Mouse (Mus musculus) embryonic facial prominence, embryonic 15.5 days (tissue): ENCODE measurements around the gene Ankrd33b. TPM values are rescaled to one million over a fixed set of nuclear protein-coding genes. Genes with fewer than 3 reads are reported as not detected.

Experiments
- ATAC-seq: fragments of 200-750 bp; cut with Nextera tagmentation; 2 replicates; pipeline ENCODE4 v1.8.0; 2017; ENCODE audit warnings: low read depth, moderate TSS enrichment; ENCODE audit not compliant: insufficient number of reproducible peaks, low FRiP score, low TSS enrichment
- H3K27ac ChIP-seq: fragments of 300-500 bp; sonication (generic); replicated peaks from 2 replicates; pipeline ENCODE4 v1.5.1; 2015; ENCODE audit warnings: mild to moderate bottlenecking, inconsistent platforms
- H3K27me3 ChIP-seq: fragments of 300-500 bp; sonication (generic); 2 replicates; pipeline ENCODE4 v1.6.1; 2015; ENCODE audit warnings: inconsistent platforms
- H3K36me3 ChIP-seq: fragments of 300-500 bp; sonication (generic); 2 replicates; pipeline ENCODE4 v1.6.1; 2015; ENCODE audit warnings: mild to moderate bottlenecking, inconsistent platforms
- H3K4me1 ChIP-seq: fragments of 300-500 bp; sonication (generic); 2 replicates; pipeline ENCODE4 v1.6.1; 2015; ENCODE audit warnings: inconsistent platforms
- H3K4me2 ChIP-seq: fragments of 300-500 bp; sonication (generic); replicated peaks from 2 replicates; pipeline ENCODE4 v1.6.1; 2015; ENCODE audit warnings: mild to moderate bottlenecking, inconsistent platforms
- H3K4me3 ChIP-seq: fragments of 300-500 bp; sonication (generic); replicated peaks from 2 replicates; pipeline ENCODE4 v1.5.1; 2015; ENCODE audit warnings: mild to moderate bottlenecking, inconsistent platforms
- H3K9ac ChIP-seq: fragments of 300-500 bp; sonication (generic); 2 replicates; pipeline ENCODE4 v1.6.1; 2015; ENCODE audit warnings: inconsistent platforms
- H3K9me3 ChIP-seq: fragments of 300-500 bp; sonication (generic); replicated peaks from 2 replicates; pipeline ENCODE4 v1.6.1; 2016; ENCODE audit warnings: inconsistent platforms
- WGBS: fragments of 180-500 bp; shearing (Covaris S2); methylation state at CpG from one replicate; pipeline ENCODE4 v1.1.7; 2015; 5-methylcytosine and 5-hydroxymethylcytosine counted together
- polyA plus RNA-seq: library from polyadenylated mRNA; unstranded; fragments of >200 nt; fragmentation: Nextera tagmentation; extraction: Ambion mirVana; gene quantifications from 2 replicates; pipeline ENCODE4 v1.2.1, GENCODE M21; 2015

The Ankrd33b gene
- polyA plus RNA-seq, 1 experiment from 2014 or later = 0.80 TPM

DNA sequence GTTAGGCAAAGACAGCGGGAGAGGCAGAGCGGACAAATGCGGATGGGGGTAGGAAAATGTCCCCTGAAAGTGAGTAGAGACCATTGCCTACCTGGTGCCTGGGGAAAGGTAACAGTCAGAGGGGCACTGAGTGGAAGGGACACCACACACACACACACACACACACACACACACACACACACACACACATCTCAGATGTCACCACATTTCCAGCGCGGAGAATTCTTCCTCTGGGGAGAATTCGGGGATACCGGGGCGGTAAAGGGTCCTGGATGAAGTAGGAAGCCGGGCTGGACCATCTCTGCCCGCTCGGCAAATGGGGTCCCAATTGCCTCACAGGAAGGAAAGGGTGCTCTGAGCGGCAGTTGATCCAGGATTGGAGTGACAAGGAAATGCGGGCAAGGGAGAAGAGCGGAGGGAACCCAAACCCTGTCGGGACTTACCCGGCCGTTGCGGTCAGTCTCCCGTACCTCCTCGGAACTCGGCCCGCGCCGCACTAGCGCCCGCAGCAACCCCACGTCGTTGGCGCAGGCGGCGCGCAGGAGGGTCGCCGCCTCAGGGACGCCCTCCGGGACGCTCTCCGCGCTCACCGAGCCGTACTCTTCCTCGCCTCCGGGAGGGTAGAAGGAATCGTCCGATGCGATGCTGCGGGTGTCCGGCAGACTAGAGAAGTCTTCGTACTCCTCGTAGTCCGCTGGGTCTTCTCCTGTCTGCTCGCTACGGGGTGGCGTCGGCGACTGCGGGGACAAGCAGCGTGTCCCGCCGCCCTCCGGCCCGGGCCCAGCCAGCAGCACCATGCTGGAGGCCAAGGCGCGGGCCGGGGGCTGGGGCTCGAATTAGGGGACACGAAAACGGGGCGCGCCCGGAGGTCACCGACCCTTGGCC lies 688 bp downstream of the Ankrd33b start:
- Histone ChIP-seq H3K4me2 (peak overlapping the region; percentile 100), H3K27ac (no peak overlapping the region), H3K9ac (peak overlapping the region; percentile 18), H3K4me1 (peaks cover 31% of the 10 kb centered on the region), H3K4me3 (peak overlapping the region; percentile 61), H3K27me3 (peaks cover 53% of the 10 kb centered on the region), H3K9me3 (no peaks in the 10 kb centered on the region), H3K36me3 (no peaks in the 10 kb centered on the region)
- WGBS = under 1% methylated on average over 72 of the region's 72 CpGs
- ATAC-seq = no peak; the same call in 1 of the 2 replicates

DNA sequence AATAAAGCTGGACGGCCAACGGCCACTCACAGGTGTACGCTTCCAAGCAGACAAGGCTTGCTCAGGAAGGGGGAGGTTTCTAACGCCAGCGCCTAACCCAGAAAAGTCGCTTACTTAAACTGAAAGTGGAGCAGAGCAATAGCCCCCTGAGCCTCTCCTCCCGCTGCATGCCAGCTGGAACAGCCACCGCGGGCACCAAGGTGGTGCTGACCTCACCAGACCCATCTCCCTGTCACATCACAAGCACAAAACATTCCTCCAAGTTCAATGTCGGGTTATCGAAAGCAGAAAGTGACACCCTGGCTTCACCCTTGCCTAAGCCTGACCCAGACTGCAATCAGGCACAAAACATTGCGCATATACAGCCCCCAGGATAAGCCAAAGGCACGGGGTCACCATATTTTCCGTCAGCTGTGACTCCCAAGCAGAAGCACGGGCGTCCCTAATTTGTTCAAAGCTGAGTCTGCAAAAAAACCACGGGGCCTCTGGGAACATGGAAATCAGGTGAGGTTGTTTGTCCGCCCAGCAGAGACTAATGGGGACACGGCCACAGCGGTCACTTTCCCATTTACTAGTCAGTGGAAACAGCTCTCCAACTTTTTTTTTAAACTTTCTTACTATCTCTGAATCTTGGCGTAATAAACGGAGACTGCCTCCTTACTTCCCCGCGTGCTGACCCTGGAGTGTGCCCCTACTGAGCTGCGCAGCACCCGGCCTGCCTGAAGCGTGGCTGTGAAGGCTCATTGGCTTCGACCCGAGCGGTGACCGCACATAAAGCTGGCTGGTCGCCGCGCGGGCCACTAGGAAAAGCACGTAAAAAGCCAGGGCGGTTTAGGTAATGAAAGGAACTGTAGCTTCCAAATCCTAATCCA lies 1.6 kb downstream of the Ankrd33b start:
- no peaks in the 10 kb centered on the region for H3K36me3 ChIP-seq
- H3K27ac ChIP-seq = no peak overlapping the region
- H3K4me1 ChIP-seq = peaks cover 31% of the 10 kb centered on the region
- H3K4me2 ChIP-seq = peak overlapping the region; percentile 100
- peaks cover 53% of the 10 kb centered on the region for H3K27me3 ChIP-seq
- WGBS = 2% methylated on average over 37 of the region's 37 CpGs
- H3K9ac ChIP-seq = no peak overlapping the region
- peak overlapping the region; percentile 61 for H3K4me3 ChIP-seq
- H3K9me3 ChIP-seq = no peaks in the 10 kb centered on the region
- no peak for ATAC-seq

DNA sequence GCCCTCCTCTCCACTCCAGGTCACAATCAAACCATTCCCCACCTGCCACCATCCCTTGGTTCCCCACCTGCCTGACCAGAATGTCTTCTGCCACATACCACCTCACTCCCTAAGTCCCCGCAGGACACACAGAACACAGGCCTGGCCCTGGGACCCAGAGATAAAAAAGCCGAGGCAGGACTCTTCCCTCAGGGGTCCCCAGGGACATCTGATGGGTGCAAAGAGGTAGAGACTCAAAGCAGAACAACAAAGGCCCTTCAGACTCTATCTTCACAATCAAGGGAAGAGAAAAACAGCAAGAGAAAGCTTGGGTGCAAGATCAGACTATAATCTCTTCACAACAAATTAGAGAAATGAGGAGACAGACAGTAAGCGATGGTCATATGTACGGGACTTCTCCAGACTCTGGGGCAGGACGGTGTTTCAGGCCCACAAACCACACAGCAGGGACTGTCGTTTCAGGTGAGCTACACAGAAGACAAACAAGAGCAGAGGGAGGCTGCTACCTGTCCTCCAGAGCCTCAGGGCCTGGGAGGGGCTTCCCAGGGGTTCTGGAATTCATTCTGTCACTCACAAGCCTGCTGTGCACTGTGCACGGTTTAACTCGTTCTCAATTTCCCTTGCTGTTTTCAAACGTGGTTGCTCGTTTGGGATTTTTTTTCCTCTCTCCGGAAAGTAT lies 2.3 kb downstream of the Ankrd33b start:
- Histone ChIP-seq H3K27me3 (peaks cover 53% of the 10 kb centered on the region), H3K36me3 (no peaks in the 10 kb centered on the region), H3K27ac (no peak overlapping the region), H3K9ac (no peak overlapping the region), H3K9me3 (no peaks in the 10 kb centered on the region), H3K4me2 (peak overlapping the region; percentile 100), H3K4me1 (peaks cover 31% of the 10 kb centered on the region), H3K4me3 (peak overlapping the region; percentile 61)
- no peak for ATAC-seq
- 15% methylated on average over 11 of the region's 11 CpGs for WGBS

DNA sequence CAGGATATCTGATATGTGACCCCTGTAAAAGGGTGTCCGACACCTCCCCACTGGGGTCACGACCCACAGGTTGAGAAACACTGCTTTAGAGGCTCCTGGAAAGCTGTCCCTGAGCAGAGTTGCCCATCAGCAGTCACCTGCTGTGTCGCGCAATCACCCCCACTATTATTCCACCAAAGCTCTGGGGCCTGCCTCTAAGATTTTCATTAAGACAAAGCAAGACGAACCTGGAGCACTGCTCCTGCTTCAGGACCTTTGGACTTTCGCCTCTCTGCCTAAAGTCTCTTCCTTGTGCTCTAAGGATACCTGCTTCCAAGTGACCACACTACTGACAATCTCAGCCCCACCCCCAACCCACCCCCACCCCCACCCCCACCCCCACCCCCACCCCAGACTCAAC lies 3.1 kb downstream of the Ankrd33b start:
- Histone ChIP-seq H3K9me3 (no peaks in the 10 kb centered on the region), H3K4me1 (peaks cover 31% of the 10 kb centered on the region), H3K27ac (no peak overlapping the region), H3K9ac (no peak overlapping the region), H3K4me3 (no peak overlapping the region), H3K27me3 (peaks cover 49% of the 10 kb centered on the region), H3K36me3 (no peaks in the 10 kb centered on the region), H3K4me2 (no peak overlapping the region)
- 65% methylated on average over 6 of the region's 6 CpGs for WGBS
- no peak for ATAC-seq

DNA sequence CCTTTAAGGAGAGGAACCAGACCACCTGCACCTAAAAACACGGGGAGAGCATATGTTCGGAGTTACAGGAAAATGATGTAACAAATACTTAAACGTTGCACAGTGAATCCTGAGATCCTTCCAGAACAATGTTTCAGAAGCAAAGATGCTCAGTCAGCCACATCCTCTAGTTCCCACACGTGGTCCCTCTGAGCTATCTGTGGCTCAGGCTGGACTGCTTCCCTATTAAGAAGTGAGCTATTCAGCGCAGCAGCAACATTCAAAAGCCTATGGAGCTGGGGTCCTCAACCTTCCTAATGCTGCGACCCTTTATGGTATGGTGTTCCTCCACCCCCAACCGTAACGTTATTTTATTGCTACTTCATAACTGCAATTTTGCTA lies 3.6 kb downstream of the Ankrd33b start:
- Histone ChIP-seq H3K4me3 (no peak overlapping the region), H3K9me3 (no peaks in the 10 kb centered on the region), H3K27me3 (peaks cover 44% of the 10 kb centered on the region), H3K36me3 (no peaks in the 10 kb centered on the region), H3K9ac (no peak overlapping the region), H3K4me2 (no peak overlapping the region), H3K4me1 (peaks cover 31% of the 10 kb centered on the region), H3K27ac (no peak overlapping the region)
- 64% methylated on average over 8 of the region's 8 CpGs for WGBS
- no peak for ATAC-seq

DNA sequence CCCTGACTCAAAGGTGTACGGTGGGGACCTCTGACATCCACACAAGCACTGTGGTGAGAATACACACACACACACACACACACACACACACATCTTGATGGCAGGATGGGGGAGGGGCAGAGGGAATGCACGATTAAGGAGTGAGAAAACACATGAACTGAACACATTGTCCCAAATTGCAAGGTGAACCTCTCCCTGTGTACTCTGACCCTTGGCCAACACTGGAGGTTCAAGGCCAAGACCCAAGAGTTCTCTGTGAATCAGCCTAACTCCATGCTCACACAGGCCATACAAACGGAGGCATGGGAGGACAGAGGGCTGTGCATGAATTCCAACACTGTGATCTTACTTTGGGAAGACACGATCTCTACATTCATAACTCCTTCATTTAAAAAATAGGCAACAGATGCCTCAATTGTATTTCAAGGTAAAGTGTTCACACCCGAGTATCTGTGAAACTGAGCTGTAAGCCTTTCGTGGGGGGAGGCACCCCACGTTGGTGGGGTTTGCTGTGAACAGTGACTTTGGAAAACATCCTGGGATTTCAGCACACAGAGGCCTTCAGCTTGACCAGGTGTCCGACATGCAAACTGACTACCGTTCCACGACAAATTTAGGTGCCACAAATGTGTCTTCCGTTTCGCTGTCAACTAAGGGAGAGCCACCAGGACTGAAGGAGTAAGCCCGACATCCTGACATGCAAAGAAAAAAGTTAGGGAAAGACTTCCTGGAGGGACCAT lies 4.1 kb downstream of the Ankrd33b start:
- no peak overlapping the region for H3K4me3 ChIP-seq
- peaks cover 39% of the 10 kb centered on the region for H3K27me3 ChIP-seq
- H3K9me3 ChIP-seq = no peaks in the 10 kb centered on the region
- WGBS = 79% methylated on average over 13 of the region's 13 CpGs
- H3K4me1 ChIP-seq = peaks cover 31% of the 10 kb centered on the region
- no peak overlapping the region for H3K4me2 ChIP-seq
- H3K9ac ChIP-seq = no peak overlapping the region
- no peak for ATAC-seq
- H3K27ac ChIP-seq = no peak overlapping the region
- no peaks in the 10 kb centered on the region for H3K36me3 ChIP-seq

DNA sequence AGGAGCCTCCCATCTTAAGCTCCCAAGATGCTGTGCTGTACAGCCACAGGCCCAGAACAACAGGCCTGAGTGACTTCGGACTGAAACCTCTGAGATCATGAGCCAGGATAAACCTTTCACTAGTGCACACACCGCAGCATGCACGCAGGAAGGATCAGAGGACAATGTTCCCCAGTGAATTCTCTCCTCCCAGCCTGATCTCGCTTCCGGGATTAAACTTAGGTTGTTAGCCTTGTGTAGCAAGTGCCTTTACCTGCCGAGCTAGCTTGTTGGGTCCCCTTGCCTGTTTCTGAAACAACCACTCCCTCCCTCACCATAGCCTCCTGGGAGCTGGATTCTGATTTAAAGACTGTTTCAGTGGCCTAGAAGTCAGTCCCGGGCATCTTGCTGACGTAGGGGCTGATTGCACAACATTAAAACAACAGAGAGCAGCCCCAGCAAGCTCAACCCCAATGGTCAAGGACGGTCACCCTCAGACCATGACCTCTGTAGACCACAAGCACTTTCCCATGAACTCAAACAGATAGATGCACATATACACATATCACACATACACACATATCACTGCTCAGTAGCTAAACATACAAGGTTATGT lies 6.2 kb downstream of the Ankrd33b start:
- Histone ChIP-seq H3K27ac (no peak overlapping the region), H3K4me2 (no peak overlapping the region), H3K4me3 (no peak overlapping the region), H3K9ac (no peak overlapping the region), H3K36me3 (no peaks in the 10 kb centered on the region), H3K27me3 (peaks cover 18% of the 10 kb centered on the region), H3K4me1 (peaks cover 14% of the 10 kb centered on the region), H3K9me3 (no peaks in the 10 kb centered on the region)
- WGBS = 82% methylated on average over 9 of the region's 9 CpGs
- ATAC-seq = no peak

DNA sequence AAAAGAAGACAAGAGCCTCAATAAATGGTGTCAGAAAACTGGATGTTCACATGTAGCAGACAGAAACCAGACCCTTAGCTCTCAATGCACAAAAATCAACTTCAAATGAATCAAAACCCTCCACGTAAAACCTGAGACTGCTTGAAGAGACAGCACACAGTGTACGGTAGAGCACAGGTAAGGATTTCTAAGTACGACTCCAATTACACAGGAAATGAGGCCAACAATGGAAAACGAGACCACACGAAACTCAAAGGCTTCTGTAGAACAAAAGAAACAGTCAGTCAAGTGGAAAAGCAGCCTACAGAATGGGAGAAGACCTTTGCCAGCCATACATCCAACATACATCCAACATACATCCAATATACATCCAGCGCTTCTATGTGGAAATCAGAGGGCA lies 6.9 kb downstream of the Ankrd33b start:
- Histone ChIP-seq H3K4me3 (no peak overlapping the region), H3K9ac (no peak overlapping the region), H3K27ac (no peak overlapping the region), H3K9me3 (no peaks in the 10 kb centered on the region), H3K36me3 (no peaks in the 10 kb centered on the region), H3K4me2 (no peak overlapping the region), H3K27me3 (peaks cover 11% of the 10 kb centered on the region), H3K4me1 (peaks cover 7% of the 10 kb centered on the region)
- ATAC-seq = no peak
- WGBS = 66% methylated on average over 6 of the region's 6 CpGs

DNA sequence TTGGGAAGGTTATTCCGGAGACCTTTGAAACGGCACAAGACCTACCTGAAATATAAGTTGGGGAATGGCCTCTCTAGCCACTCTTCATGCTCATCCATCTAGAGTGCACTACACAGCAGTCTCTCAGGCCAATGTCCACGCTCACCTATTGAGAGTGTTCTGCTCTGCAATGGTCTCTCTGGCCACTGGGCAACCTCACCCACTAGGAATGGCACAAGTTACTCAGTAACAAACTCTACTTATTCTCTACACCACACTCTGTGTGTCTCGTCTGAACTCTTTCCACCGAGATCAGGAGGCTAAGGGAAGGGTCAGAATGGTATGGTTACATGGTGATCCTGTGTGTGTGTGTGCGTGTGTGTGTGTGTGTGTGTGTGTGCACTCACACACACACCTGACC lies 7.7 kb downstream of the Ankrd33b start:
- Histone ChIP-seq H3K4me3 (no peak overlapping the region), H3K9me3 (no peaks in the 10 kb centered on the region), H3K4me1 (no peaks in the 10 kb centered on the region), H3K4me2 (no peak overlapping the region), H3K27me3 (peaks cover 4% of the 10 kb centered on the region), H3K27ac (no peak overlapping the region), H3K36me3 (no peaks in the 10 kb centered on the region), H3K9ac (no peak overlapping the region)
- 89% methylated on average over 6 of the region's 6 CpGs for WGBS
- ATAC-seq = no peak

DNA sequence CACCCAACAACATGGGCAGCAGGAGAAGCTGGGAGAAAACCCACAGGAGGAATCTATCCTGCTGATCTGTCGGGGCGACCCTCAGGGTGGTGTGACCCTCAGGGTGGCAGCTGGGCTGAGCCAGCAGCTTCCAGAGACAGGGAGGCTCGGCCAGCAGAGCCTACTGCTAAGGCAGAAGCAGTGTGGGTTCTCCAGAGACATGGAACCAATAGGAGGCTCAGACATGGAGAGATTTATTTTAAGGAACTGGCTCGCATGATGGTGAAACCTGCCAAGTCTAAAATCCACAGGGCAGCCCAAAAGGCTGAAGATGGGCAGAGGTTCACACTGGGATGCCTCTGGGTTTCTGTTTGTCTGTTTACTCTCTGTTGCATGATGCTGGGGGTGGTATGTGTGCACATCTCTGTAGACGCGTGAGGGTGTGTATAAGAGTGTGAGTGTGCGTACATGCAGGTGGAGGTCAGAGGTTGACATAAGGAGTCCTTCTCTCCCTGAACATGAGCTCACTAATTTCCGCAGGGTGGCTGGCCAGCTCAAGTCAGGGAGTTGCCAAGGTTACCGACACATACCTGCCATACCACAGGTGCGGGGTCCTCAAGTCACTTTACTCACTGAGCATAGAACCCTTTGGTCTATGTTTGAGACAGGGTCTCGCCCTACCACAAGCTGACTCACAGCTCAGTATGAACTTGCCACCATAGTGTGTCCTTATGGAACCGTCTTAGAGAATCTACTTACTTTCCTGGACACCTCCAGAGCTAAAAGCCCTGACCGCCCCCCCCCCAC lies 14.8 kb downstream of the Ankrd33b start:
- Histone ChIP-seq H3K9ac (no peak overlapping the region), H3K27me3 (no peaks in the 10 kb centered on the region)
- no peak for ATAC-seq

More for the DNA sequence above, 14.8 kb downstream of the Ankrd33b start:
- Histone ChIP-seq H3K36me3 (no peaks in the 10 kb centered on the region), H3K4me3 (no peak overlapping the region), H3K4me1 (no peaks in the 10 kb centered on the region), H3K27ac (no peak overlapping the region), H3K4me2 (no peak overlapping the region), H3K9me3 (no peaks in the 10 kb centered on the region)
- 75% methylated on average over 13 of the region's 13 CpGs for WGBS
